Mouse (Mus musculus) ES-E14 (cell line): Measurements from ENCODE around the gene Itpripl2.

Experiments
- CHD2 ChIP-seq: IDR thresholded peaks from 2 replicates; pipeline ENCODE4 v1.6.1; 2014; ENCODE audit warnings: mild to moderate bottlenecking, low read depth, low read length, inconsistent platforms
- ZC3H11A ChIP-seq: IDR thresholded peaks from 2 replicates; pipeline ENCODE4 v1.6.1; 2012; ENCODE audit warnings: low read depth, mild to moderate bottlenecking, inconsistent platforms, low read length, borderline replicate concordance
- ZNF384 ChIP-seq: IDR thresholded peaks from 2 replicates; pipeline ENCODE4 v1.6.1; 2012; ENCODE audit warnings: low read depth, low read length, inconsistent platforms

DNA sequence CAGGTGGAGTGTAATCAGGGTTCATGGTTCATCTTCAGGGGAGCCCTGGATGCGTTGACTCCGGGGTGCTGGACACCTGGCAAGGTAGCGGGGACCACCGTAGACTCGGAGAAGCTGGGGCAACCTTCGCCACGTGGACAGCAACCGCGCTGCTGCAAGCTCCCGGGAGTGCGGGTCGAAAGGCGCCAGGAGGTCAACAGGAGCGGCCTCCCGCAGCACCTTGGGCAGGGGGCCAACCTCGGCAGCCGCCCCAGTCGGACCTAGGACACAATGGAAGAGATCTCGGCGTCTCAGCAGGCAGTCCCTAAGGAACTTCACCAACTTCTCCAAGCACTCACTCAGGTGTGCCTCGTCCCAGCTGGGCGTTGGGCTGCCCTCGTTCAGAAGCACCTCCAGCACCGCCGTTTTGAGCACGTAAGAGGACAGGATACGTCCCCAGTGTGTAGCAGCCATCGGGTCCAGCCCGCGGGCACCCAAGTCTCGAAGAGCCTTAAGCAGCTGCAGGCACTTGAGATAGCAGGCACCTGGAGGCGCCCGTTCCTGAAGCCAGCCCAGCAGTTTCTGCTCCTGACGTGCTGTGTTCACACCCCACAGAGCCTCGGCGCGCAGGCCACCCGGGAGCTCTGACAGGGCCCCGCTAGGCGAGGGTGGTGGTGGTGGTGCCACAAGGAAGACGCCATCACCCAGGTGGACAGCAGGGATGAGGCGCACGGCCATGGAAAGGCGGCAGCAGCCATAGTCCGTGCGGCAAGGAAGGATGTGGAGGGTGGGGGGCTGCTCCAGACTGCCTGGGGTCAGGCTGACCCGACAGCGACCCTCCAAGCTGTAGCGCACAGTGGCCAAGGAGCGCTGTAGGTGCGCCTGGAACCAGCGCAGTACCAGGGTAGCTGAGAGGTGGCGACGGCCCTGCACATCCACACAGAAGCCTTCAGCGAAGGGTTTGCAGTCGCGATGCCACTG is 1.8 kb downstream of the Itpripl2 start:
- TF ChIP-seq CHD2 (no peak), ZNF384 (no peak), ZC3H11A (no peak)
